9 mouse cellular contexts compared by ENCODE assay signal in genomic region chr3:94989159-94989761, GRCm38 (mm10). TPM values are rescaled to one million over a fixed set of nuclear protein-coding genes. Genes with fewer than 3 reads are reported as not detected.
DNase-seq lines count a peak whose midpoint lies in the region; ATAC-seq and TF ChIP-seq lines count a peak whose summit lies in the region.
"Had no signal": no experiment of that assay in that cellular context is flagged by ENCODE, and none has a peak within 500 bp of the region (broad histone marks: within the 10 kb centered on the region; RNA-seq: fewer than 3 reads in every experiment).

No protein-coding gene starts in this region.

- no peak for TF ChIP-seq CTCF in heart, postnatal 0 days (IDR thresholded peaks at IDR 0.05; ENCODE audit: low read depth)

- peaks cover 75% of the 10 kb centered on the region for H3K36me3 ChIP-seq in kidney, embryonic 15.5 days
- peaks cover 39% of the 10 kb centered on the region for H3K36me3 ChIP-seq in embryonic facial prominence, embryonic 12.5 days
- peaks cover 45% of the 10 kb centered on the region for H3K36me3 ChIP-seq in heart, postnatal 0 days (replicated peaks; ENCODE audit: control insufficient read depth, insufficient read depth, low read length)
- H3K36me3 ChIP-seq in neural tube, embryonic 14.5 days (ENCODE audit: control insufficient read depth, insufficient read depth, low read length) = peaks cover 26% of the 10 kb centered on the region

- no peaks in the 10 kb centered on the region for H3K27me3 ChIP-seq in kidney, embryonic 15.5 days
- H3K27me3 ChIP-seq in embryonic facial prominence, embryonic 12.5 days = no peaks in the 10 kb centered on the region
- H3K27me3 ChIP-seq in heart, postnatal 0 days (ENCODE audit: control insufficient read depth, insufficient read depth, low read length) = no peaks in the 10 kb centered on the region
- H3K27me3 ChIP-seq in neural tube, embryonic 14.5 days (ENCODE audit: control insufficient read depth, insufficient read depth, low read length) = no peaks in the 10 kb centered on the region
- H3K27me3 ChIP-seq: megakaryocyte, embryonic 14.5 days had no signal

- intact Hi-C loops in left cerebral cortex, postnatal 14 days (cut with DNase I) = no loop called here

- H3K4me3 ChIP-seq in kidney, embryonic 15.5 days (replicated peaks) = no peak overlapping the region
- H3K4me3 ChIP-seq in embryonic facial prominence, embryonic 12.5 days = no peak overlapping the region
- H3K4me3 ChIP-seq in heart, postnatal 0 days (ENCODE audit: low read depth, low read length) = no peak overlapping the region
- no peak overlapping the region for H3K4me3 ChIP-seq in neural tube, embryonic 14.5 days (ENCODE audit: low read depth, low read length)
- H3K4me3 ChIP-seq: megakaryocyte, embryonic 14.5 days had no signal

- DNase-seq in kidney, adult 18-20 months = no peak
- DNase-seq in heart, postnatal 0 days (ENCODE audit: low spot score) = no peak
- no peak for DNase-seq in left cerebral cortex, adult 8-10 months (ENCODE audit: low spot score in 2 of 2)
- no peak for DNase-seq in left cerebral cortex, postnatal 14 days (ENCODE audit: low spot score in 2 of 2)
- no peak for DNase-seq in right cerebral cortex, postnatal 36 days (ENCODE audit: low spot score in 2 of 2)

- WGBS in kidney, embryonic 15.5 days = 51% methylated on average over 9 of the region's 9 CpGs
- WGBS in embryonic facial prominence, embryonic 12.5 days = 22% methylated on average over 9 of the region's 9 CpGs
- WGBS in heart, postnatal 0 days = 16% methylated on average over 9 of the region's 9 CpGs
- WGBS in neural tube, embryonic 14.5 days = 54% methylated on average over 9 of the region's 9 CpGs

- TF ChIP-seq EP300 in heart, postnatal 0 days (IDR thresholded peaks at IDR 0.05; ENCODE audit: low read depth) = no peak

- H3K9ac ChIP-seq in kidney, embryonic 15.5 days = no peak overlapping the region
- H3K9ac ChIP-seq in embryonic facial prominence, embryonic 12.5 days = no peak overlapping the region
- H3K9ac ChIP-seq in heart, postnatal 0 days (replicated peaks; ENCODE audit: low read depth, low read length) = no peak overlapping the region
- H3K9ac ChIP-seq in neural tube, embryonic 14.5 days (replicated peaks; ENCODE audit: low read depth, low read length) = no peak overlapping the region

- H3K4me2 ChIP-seq in kidney, embryonic 15.5 days = no peak overlapping the region
- H3K4me2 ChIP-seq in embryonic facial prominence, embryonic 12.5 days (replicated peaks) = peak overlapping the region; percentile 24
- no peak overlapping the region for H3K4me2 ChIP-seq in heart, postnatal 0 days (ENCODE audit: low read depth, low read length)
- H3K4me2 ChIP-seq in neural tube, embryonic 14.5 days (ENCODE audit: low read depth, low read length) = no peak overlapping the region

- H3K9me3 ChIP-seq in kidney, embryonic 15.5 days (replicated peaks) = no peaks in the 10 kb centered on the region
- no peaks in the 10 kb centered on the region for H3K9me3 ChIP-seq in embryonic facial prominence, embryonic 12.5 days
- no peaks in the 10 kb centered on the region for H3K9me3 ChIP-seq in heart, postnatal 0 days (replicated peaks; ENCODE audit: control insufficient read depth, low read length)
- H3K9me3 ChIP-seq in neural tube, embryonic 14.5 days (ENCODE audit: control insufficient read depth, low read length) = no peaks in the 10 kb centered on the region
- H3K9me3 ChIP-seq: megakaryocyte, embryonic 14.5 days had no signal

- ATAC-seq in kidney, embryonic 15.5 days (replicated peaks; ENCODE audit: low FRiP score) = no peak
- ATAC-seq in embryonic facial prominence, embryonic 12.5 days (ENCODE audit: insufficient number of reproducible peaks, insufficient read depth, low FRiP score, low TSS enrichment) = peak; percentile 62; the same call in 1 of the 2 replicates
- no peak for ATAC-seq in heart, postnatal 0 days (ENCODE audit: insufficient read depth, low read depth)
- ATAC-seq in neural tube, embryonic 14.5 days (ENCODE audit: low read depth) = no peak

- peaks cover 12% of the 10 kb centered on the region for H3K4me1 ChIP-seq in kidney, embryonic 15.5 days
- peaks cover 23% of the 10 kb centered on the region for H3K4me1 ChIP-seq in embryonic facial prominence, embryonic 12.5 days
- peaks cover 40% of the 10 kb centered on the region for H3K4me1 ChIP-seq in heart, postnatal 0 days (ENCODE audit: control insufficient read depth, insufficient read depth)
- peaks cover 7% of the 10 kb centered on the region for H3K4me1 ChIP-seq in neural tube, embryonic 14.5 days (ENCODE audit: control insufficient read depth, insufficient read depth, low read length)

- peak overlapping the region; percentile 42 for H3K27ac ChIP-seq in kidney, embryonic 15.5 days
- H3K27ac ChIP-seq in embryonic facial prominence, embryonic 12.5 days = peak overlapping the region; percentile 69
- H3K27ac ChIP-seq in heart, postnatal 0 days (ENCODE audit: low read depth) = peak overlapping the region; percentile 7; the same call in 1 of the 2 replicates
- 0 out of 2 replicates have a peak overlapping the region, but pooled peaks have one; percentile 39 for H3K27ac ChIP-seq in neural tube, embryonic 14.5 days (ENCODE audit: low read depth, low read length)

RNA-seq across cellular contexts. Expression of gene Pi4kb, which starts 14.7 kb away (rescaled TPM):
- 21.4 and 27.5 TPM in 2 replicates for polyA plus RNA-seq in kidney, embryonic 15.5 days (2015; fragmentation: Nextera tagmentation; extraction: Ambion mirVana)
- polyA plus RNA-seq in embryonic facial prominence, embryonic 12.5 days (2016; fragmentation: Nextera tagmentation; extraction: Ambion mirVana) = 25.6 and 26.1 TPM in 2 replicates
- total RNA-seq in heart, postnatal 0 days (2014; rRNA removed; ENCODE audit: low replicate concordance) = 44.4 and 47.2 TPM in 2 replicates
- 12.6 and 13.7 TPM in 2 replicates for polyA plus RNA-seq in heart, postnatal 0 days (2015; fragmentation: Nextera tagmentation; extraction: Ambion mirVana)
- polyA plus RNA-seq in neural tube, embryonic 14.5 days (2014; fragmentation: Nextera tagmentation; extraction: Ambion mirVana) = 23.8 and 26.7 TPM in 2 replicates
- 10 to 100 TPM; 54.8 to 65.9 (median 59.6) TPM for total RNA-seq in left cerebral cortex, adult 8-10 months (2022)
- total RNA-seq in left cerebral cortex, postnatal 14 days (2021) = 10 to 100 TPM; 49.8 to 52.0 TPM

RNA-seq across cellular contexts. Expression of gene Zfp687, which starts 26.0 kb away (rescaled TPM):
- polyA plus RNA-seq in kidney, embryonic 15.5 days (2015; fragmentation: Nextera tagmentation; extraction: Ambion mirVana) = 28.6 and 32.4 TPM in 2 replicates
- polyA plus RNA-seq in embryonic facial prominence, embryonic 12.5 days (2016; fragmentation: Nextera tagmentation; extraction: Ambion mirVana) = 28.7 and 31.3 TPM in 2 replicates
- 15.0 and 28.5 TPM in 2 replicates for total RNA-seq in heart, postnatal 0 days (2014; rRNA removed; ENCODE audit: low replicate concordance)
- 8.1 and 8.3 TPM in 2 replicates for polyA plus RNA-seq in heart, postnatal 0 days (2015; fragmentation: Nextera tagmentation; extraction: Ambion mirVana)
- polyA plus RNA-seq in neural tube, embryonic 14.5 days (2014; fragmentation: Nextera tagmentation; extraction: Ambion mirVana) = 15.4 and 17.2 TPM in 2 replicates
- total RNA-seq in left cerebral cortex, adult 8-10 months (2022) = 10 to 100 TPM; 33.2 to 36.0 (median 35.2) TPM
- total RNA-seq in left cerebral cortex, postnatal 14 days (2021) = 10 to 100 TPM; 21.8 to 22.2 TPM

RNA-seq across cellular contexts. Expression of gene Rfx5, which starts 35.4 kb away (rescaled TPM):
- polyA plus RNA-seq in kidney, embryonic 15.5 days (2015; fragmentation: Nextera tagmentation; extraction: Ambion mirVana) = 8.9 and 10.8 TPM in 2 replicates
- polyA plus RNA-seq in embryonic facial prominence, embryonic 12.5 days (2016; fragmentation: Nextera tagmentation; extraction: Ambion mirVana) = 12.0 and 13.3 TPM in 2 replicates
- 3.9 and 8.6 TPM in 2 replicates for total RNA-seq in heart, postnatal 0 days (2014; rRNA removed; ENCODE audit: low replicate concordance)
- 2.3 and 2.7 TPM in 2 replicates for polyA plus RNA-seq in heart, postnatal 0 days (2015; fragmentation: Nextera tagmentation; extraction: Ambion mirVana)
- polyA plus RNA-seq in neural tube, embryonic 14.5 days (2014; fragmentation: Nextera tagmentation; extraction: Ambion mirVana) = 8.9 and 9.4 TPM in 2 replicates
- 10 to 100 TPM; 25.3 to 30.5 (median 27.1) TPM for total RNA-seq in left cerebral cortex, adult 8-10 months (2022)
- 10 to 100 TPM; 18.5 to 23.1 TPM for total RNA-seq in left cerebral cortex, postnatal 14 days (2021)

RNA-seq across cellular contexts. Expression of gene Psmd4, which starts 53.2 kb away (rescaled TPM):
- polyA plus RNA-seq in kidney, embryonic 15.5 days (2015; fragmentation: Nextera tagmentation; extraction: Ambion mirVana) = 248 and 271 TPM in 2 replicates
- 295 TPM in 2 replicates for polyA plus RNA-seq in embryonic facial prominence, embryonic 12.5 days (2016; fragmentation: Nextera tagmentation; extraction: Ambion mirVana)
- 190 and 210 TPM in 2 replicates for total RNA-seq in heart, postnatal 0 days (2014; rRNA removed; ENCODE audit: low replicate concordance)
- 205 and 208 TPM in 2 replicates for polyA plus RNA-seq in heart, postnatal 0 days (2015; fragmentation: Nextera tagmentation; extraction: Ambion mirVana)
- polyA plus RNA-seq in neural tube, embryonic 14.5 days (2014; fragmentation: Nextera tagmentation; extraction: Ambion mirVana) = 252 and 260 TPM in 2 replicates
- 100 to 1,000 TPM; 153 to 167 (median 156) TPM for total RNA-seq in left cerebral cortex, adult 8-10 months (2022)
- 100 to 1,000 TPM; 149 to 157 TPM for total RNA-seq in left cerebral cortex, postnatal 14 days (2021)

RNA-seq across cellular contexts. Expression of gene Selenbp1, which starts 56.4 kb away (rescaled TPM):
- polyA plus RNA-seq in kidney, embryonic 15.5 days (2015; fragmentation: Nextera tagmentation; extraction: Ambion mirVana) = 60.6 and 62.4 TPM in 2 replicates
- 18.7 and 18.8 TPM in 2 replicates for polyA plus RNA-seq in embryonic facial prominence, embryonic 12.5 days (2016; fragmentation: Nextera tagmentation; extraction: Ambion mirVana)
- 183 and 212 TPM in 2 replicates for total RNA-seq in heart, postnatal 0 days (2014; rRNA removed; ENCODE audit: low replicate concordance)
- polyA plus RNA-seq in heart, postnatal 0 days (2015; fragmentation: Nextera tagmentation; extraction: Ambion mirVana) = 101 and 112 TPM in 2 replicates
- 11.9 TPM in 2 replicates for polyA plus RNA-seq in neural tube, embryonic 14.5 days (2014; fragmentation: Nextera tagmentation; extraction: Ambion mirVana)
- total RNA-seq in left cerebral cortex, adult 8-10 months (2022) = 10 to 100 TPM; 10.2 to 12.8 (median 11.4) TPM
- total RNA-seq in left cerebral cortex, postnatal 14 days (2021) = 1 to 10 TPM; 6.1 to 7.5 TPM

Comparison
In these comparisons a context has a peak if more than half of its experiments do, and no peak if none do; other contexts are left out.
1. H3K27ac ChIP-seq: peak in every context shown above with its lines; median percentile 69 in embryonic facial prominence, embryonic 12.5 days; 42 in kidney, embryonic 15.5 days; 39 in neural tube, embryonic 14.5 days; 7 in heart, postnatal 0 days.